Mouse (Mus musculus): ENCODE data around the gene Hist1h2bg.

DNA sequence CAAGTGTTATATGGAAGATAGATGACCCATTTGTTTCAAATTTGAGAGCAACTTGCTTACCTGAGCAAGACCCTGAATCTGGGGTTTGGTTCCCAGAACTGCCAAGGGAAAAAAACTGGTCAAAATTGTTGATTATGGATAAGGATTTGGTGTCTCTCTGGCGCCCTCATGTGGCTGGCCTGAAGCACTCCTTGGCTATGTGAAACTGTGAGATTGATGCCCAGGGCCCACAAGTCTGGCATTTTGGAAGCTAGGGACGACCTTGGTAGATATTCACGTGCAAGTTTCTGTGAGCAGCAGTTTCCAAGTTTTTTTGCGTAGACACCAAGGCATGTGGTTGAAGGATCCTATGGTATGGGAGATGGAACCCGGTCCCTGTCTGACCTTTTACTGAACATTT is 46.5 kb upstream of the Hist1h2bg start:
- TF ChIP-seq POLR2A (IDR thresholded peaks at IDR 0.05; ENCODE audit: control insufficient read depth, extremely low read depth, insufficient read depth, low read length, poor library complexity) (no peak), CTCF (IDR thresholded peaks at IDR 0.05; ENCODE audit: borderline replicate concordance, control insufficient read depth, extremely low read depth, insufficient read depth, low read length, poor library complexity) (peak; percentile 40; the same call in 1 of the 2 replicates)

Measured in thymus, adult 2 months (tissue).